Mouse (Mus musculus) neural tube, embryonic 12.5 days (tissue): ENCODE data around the gene Mill2. TPM values are rescaled to one million over a fixed set of nuclear protein-coding genes. Genes with fewer than 3 reads are reported as not detected.
A peak's percentile ranks its signal among the peaks of the same experiment; 100 is the strongest.

Experiments used
- ATAC-seq: fragments of 200-750 bp; cut with Nextera tagmentation; 2 replicates; pipeline ENCODE4 v1.8.0; 2017; ENCODE audit warnings: low read depth, mild to moderate bottlenecking, moderate TSS enrichment, moderate library complexity; ENCODE audit not compliant: low FRiP score
- H3K27ac ChIP-seq: fragments of 300-500 bp; sonication (generic); 2 replicates; pipeline ENCODE4 v1.5.1; 2016
- H3K27me3 ChIP-seq: fragments of 300-500 bp; sonication (generic); replicated peaks from 2 replicates; pipeline ENCODE4 v1.6.1; 2016; ENCODE audit warnings: mild to moderate bottlenecking
- H3K36me3 ChIP-seq: fragments of 300-500 bp; sonication (generic); 2 replicates; pipeline ENCODE4 v1.6.1; 2016; ENCODE audit warnings: mild to moderate bottlenecking
- H3K4me1 ChIP-seq: fragments of 300-500 bp; sonication (generic); 2 replicates; pipeline ENCODE4 v1.6.1; 2016
- H3K4me2 ChIP-seq: fragments of 300-500 bp; sonication (generic); replicated peaks from 2 replicates; pipeline ENCODE4 v1.6.1; 2016; ENCODE audit warnings: mild to moderate bottlenecking
- H3K4me3 ChIP-seq: fragments of 300-500 bp; sonication (generic); 2 replicates; pipeline ENCODE4 v1.5.1; 2016
- H3K9ac ChIP-seq: fragments of 300-500 bp; sonication (generic); 2 replicates; pipeline ENCODE4 v1.6.1; 2016; ENCODE audit warnings: mild to moderate bottlenecking
- H3K9me3 ChIP-seq: fragments of 300-500 bp; sonication (generic); 2 replicates; pipeline ENCODE4 v1.6.1; 2016; ENCODE audit warnings: mild to moderate bottlenecking
- WGBS: fragments of 180-500 bp; shearing (Covaris S2); methylation state at CpG from one replicate; pipeline ENCODE4 v1.1.7; 2016; 5-methylcytosine and 5-hydroxymethylcytosine counted together
- polyA plus RNA-seq: library from polyadenylated mRNA; unstranded; fragments of >200 nt; fragmentation: Nextera tagmentation; extraction: Ambion mirVana; gene quantifications from 2 replicates; pipeline ENCODE4 v1.2.1, GENCODE M21; 2016

Gene Mill2
- polyA plus RNA-seq, 1 experiment from 2014 or later, result 0.10 TPM

DNA sequence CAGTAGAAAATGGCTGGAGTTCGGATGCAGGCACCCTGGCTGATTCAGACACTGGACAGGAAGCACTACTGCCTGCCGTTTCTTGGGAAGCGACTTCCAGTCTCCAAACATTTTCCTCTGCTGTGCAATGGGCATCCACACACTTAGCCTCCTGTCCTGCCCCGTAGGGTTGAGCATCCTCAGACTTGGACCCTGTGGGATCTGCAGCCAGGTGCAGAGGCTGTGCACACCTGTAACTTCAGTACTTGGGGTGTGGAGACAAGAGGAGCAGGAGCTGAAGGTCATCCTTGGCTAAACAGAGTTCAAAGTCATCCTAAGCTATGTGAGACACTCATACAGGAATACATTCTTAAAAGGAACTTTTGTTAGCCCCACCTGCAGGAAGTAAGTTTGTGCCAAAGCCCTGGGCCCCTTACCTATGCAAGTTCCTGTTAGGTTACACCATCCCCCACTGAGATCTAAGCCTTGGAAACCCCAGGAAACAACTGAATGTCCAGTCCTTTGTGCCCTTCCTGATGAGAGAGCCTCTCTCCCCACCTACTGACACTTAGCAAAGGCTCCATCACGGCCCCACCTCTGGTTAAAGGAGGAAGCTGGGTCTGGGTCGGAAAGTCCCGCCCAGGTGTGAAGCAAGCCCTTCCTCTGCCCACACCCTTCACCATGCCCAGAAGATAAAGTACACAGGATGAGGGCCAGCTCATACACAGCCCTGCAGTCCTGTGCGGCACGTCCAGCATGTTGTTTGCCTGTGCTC lies 44.4 kb downstream of the Mill2 start:
- 58% methylated on average over 9 of the region's 9 CpGs for WGBS

DNA sequence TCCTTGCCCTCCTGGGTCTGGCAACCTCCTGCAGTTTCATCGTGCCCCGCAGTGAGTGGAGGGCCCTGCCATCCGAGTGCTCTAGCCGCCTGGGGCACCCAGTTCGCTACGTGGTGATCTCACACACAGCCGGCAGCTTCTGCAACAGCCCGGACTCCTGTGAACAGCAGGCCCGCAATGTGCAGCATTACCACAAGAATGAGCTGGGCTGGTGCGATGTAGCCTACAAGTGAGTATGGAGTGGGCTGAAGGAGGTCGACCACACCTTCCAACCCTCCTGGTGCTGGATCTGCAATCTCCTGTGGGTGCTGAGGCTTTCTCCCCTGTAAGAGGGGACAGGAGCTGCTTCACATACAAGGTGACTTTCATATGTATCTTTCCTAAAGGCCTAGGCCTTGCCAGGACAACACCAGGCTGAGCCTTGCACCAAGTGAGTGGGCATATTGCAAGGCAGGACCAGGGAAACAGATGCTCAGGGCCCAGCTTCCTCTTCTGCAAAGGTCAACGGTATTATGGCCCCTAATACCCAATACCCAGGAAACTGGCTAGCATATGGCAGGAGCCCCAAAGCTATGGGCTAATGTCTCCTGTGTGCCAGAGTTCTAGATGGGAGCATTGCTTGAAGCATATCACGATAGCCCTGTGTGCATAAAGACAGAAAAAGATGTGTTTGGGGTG lies 45.1 kb downstream of the Mill2 start:
- Histone ChIP-seq H3K9me3 (no peaks in the 10 kb centered on the region), H3K27me3 (no peaks in the 10 kb centered on the region), H3K4me2 (no peak overlapping the region), H3K36me3 (0 out of 2 replicates have a peak, but pooled peaks cover 3% of the 10 kb centered on the region), H3K4me1 (no peaks in the 10 kb centered on the region), H3K9ac (no peak overlapping the region), H3K27ac (no peak overlapping the region), H3K4me3 (no peak overlapping the region)
- no peak for ATAC-seq
- WGBS, result 54% methylated on average over 13 of the region's 13 CpGs

More for the DNA sequence above, 44.4 kb downstream of the Mill2 start:
- Histone ChIP-seq H3K9ac (no peak overlapping the region), H3K36me3 (no peaks in the 10 kb centered on the region), H3K27me3 (no peaks in the 10 kb centered on the region), H3K4me2 (no peak overlapping the region), H3K9me3 (no peaks in the 10 kb centered on the region), H3K4me3 (no peak overlapping the region), H3K27ac (no peak overlapping the region), H3K4me1 (no peaks in the 10 kb centered on the region)
- no peak for ATAC-seq

DNA sequence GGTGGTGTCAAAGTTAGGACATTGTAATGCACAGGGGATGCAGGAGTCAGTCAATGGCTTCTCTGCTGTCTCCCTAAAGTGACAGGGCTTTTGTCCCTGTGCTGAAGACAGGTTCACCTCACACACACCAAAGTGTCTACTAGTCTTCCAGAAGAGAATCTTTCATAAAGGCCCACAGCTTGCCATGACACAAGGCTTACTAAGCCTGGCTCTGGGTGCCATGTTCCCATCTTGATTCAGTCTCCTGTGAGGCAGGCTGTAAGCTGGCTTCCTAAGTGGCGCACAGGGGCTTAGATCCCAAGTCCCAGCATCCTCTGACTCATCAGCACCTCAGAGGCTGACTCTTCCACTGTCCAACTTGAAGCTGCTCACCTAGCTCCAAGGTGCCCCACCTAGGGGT lies 47.2 kb downstream of the Mill2 start:
- Histone ChIP-seq H3K27me3 (no peaks in the 10 kb centered on the region), H3K27ac (no peak overlapping the region), H3K4me3 (no peak overlapping the region), H3K4me2 (no peak overlapping the region), H3K36me3 (peaks cover 3% of the 10 kb centered on the region; the same call in 1 of the 2 replicates), H3K9ac (no peak overlapping the region), H3K9me3 (no peaks in the 10 kb centered on the region), H3K4me1 (no peaks in the 10 kb centered on the region)
- WGBS, result 93% methylated on average over 1 of the region's 1 CpGs
- ATAC-seq, result no peak

DNA sequence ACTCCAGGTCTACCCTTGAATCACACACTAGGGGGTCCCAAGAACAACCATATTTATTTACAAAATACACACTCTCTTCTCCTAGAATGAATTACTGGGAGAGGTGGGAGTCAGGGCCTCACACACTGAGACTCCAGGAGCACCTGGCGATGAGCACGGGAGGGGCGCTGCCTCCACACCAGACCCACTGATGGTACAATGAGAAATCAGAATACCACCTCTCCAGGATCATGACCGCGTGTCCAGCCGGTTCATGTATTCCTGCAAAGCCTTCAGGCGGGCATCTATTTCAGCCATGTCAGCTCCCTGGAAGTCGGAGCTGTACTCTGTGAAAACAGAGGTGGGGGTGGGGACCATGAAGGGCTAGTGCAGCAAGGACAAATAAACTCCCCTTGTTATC lies 51.1 kb downstream of the Mill2 start:
- Histone ChIP-seq H3K27me3 (peaks cover 14% of the 10 kb centered on the region), H3K9ac (no peak overlapping the region), H3K27ac (no peak overlapping the region), H3K4me3 (no peak overlapping the region), H3K36me3 (peaks cover 3% of the 10 kb centered on the region; the same call in 1 of the 2 replicates), H3K4me1 (peaks cover 19% of the 10 kb centered on the region), H3K9me3 (no peaks in the 10 kb centered on the region), H3K4me2 (no peak overlapping the region)
- 91% methylated on average over 8 of the region's 8 CpGs for WGBS
- no peak for ATAC-seq

DNA sequence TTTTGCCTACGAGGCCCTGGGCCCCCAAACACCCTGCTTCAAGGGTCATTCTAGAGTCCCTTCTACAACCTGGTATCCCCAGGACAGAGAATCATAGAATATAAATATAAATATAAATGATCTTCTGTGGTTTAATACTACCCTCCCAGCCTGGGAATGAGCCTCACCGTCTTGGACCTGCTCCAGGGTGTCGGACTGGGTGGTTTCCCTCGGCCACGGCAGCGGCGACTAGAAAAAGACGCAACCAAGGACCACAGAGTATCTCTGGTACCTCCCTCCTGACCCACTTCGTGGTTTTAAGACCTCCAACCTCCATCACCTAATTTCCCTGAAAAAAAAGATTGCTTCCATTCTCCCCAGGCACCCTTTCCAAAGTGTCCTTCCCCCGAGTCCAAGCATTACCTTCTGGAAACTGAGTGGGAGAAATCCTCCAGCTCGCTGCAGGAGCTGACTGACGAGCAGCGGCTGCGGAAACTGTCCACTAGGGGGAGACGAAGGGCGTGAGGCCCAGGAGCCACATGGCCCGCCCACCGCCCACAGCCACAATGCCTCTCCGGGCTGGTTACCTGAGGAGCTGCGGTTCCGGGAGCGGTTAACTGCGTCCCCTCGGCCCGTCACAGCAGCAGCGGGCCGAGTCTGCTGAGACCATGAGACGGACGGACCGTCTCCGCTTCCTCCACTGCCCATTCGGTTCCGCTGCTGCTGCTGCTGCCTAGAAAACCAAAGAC lies 52.3 kb downstream of the Mill2 start:
- H3K4me2 ChIP-seq, result peak overlapping the region; percentile 76
- peak overlapping the region; percentile 54 for H3K9ac ChIP-seq
- 22% methylated on average over 33 of the region's 33 CpGs for WGBS
- H3K4me1 ChIP-seq, result peaks cover 19% of the 10 kb centered on the region
- no peaks in the 10 kb centered on the region for H3K9me3 ChIP-seq
- peaks cover 14% of the 10 kb centered on the region for H3K27me3 ChIP-seq
- H3K36me3 ChIP-seq, result peaks cover 3% of the 10 kb centered on the region; the same call in 1 of the 2 replicates
- H3K4me3 ChIP-seq, result peak overlapping the region; percentile 40
- ATAC-seq, result peak; percentile 52
- H3K27ac ChIP-seq, result no peak overlapping the region

DNA sequence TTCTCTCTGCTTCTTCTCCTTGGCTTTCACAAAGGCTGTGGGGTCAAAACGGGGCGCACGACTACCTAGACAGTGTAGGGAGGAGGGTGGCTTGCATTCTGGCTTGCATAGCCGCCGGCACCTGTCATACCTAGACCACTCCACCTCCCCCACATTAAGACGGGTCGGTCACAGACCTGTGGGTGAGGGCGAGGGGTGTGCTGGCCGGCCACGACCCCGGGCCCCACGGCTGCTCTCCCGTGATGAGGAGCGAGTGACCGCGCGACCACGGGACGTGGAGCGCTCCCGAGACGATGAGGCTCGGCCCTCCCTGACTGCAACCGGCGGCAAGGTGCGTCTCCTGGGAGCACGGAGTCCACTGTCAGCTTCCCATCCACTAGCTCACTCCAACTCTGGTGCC lies 53.2 kb downstream of the Mill2 start:
- Histone ChIP-seq H3K4me3 (no peak overlapping the region; the same call in 1 of the 2 replicates), H3K27me3 (peaks cover 14% of the 10 kb centered on the region), H3K36me3 (peaks cover 3% of the 10 kb centered on the region; the same call in 1 of the 2 replicates), H3K9ac (0 out of 2 replicates have a peak overlapping the region, but pooled peaks have one; percentile 54), H3K27ac (no peak overlapping the region), H3K9me3 (no peaks in the 10 kb centered on the region), H3K4me2 (peak overlapping the region; percentile 76), H3K4me1 (peaks cover 19% of the 10 kb centered on the region)
- ATAC-seq, result peak; percentile 18; the same call in 1 of the 2 replicates
- 35% methylated on average over 27 of the region's 27 CpGs for WGBS

DNA sequence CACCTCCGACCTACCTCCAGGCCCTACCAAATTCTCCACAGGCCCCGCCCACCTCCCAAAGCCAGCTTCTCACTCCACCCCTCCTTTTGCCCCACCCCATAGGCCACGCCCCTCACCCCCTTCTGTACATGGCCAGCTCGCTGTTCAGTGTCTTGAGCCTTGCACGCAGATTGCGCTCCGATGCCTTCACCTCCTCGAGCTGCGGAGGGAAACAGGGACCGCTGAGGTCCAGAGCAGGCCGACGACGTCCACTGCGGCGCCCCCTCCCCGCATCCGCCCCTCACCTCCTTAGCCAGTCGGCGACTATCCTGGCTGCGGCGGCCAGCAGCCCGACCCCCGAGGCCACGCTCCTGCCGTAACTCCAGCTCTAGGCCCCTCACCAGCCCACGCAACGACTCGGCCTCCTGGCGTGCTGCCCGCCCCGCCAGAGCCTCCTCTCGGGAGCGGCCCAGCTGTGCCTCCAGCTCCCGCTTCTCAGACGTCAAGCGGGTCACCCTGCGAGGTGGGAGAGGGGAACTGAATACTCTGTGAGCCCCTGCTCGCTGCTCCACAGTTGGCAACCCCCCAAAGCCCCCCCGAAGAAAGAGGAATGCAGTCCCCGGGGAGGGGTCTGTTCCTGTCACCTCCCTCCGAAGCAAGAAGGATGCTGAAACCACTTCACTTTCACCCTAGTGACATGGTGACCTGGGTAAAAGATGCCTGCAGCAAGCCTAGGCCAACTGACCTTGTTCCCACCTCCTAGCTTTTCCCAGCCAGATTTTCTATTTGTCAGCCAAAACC lies 54.1 kb downstream of the Mill2 start:
- peak overlapping the region; percentile 58 for H3K9ac ChIP-seq
- peaks cover 4% of the 10 kb centered on the region; the same call in 1 of the 2 replicates for H3K36me3 ChIP-seq
- no peak overlapping the region for H3K27ac ChIP-seq
- under 1% methylated on average over 41 of the region's 41 CpGs for WGBS
- peak overlapping the region; percentile 32 for H3K4me3 ChIP-seq
- H3K9me3 ChIP-seq, result no peaks in the 10 kb centered on the region
- H3K4me1 ChIP-seq, result peaks cover 19% of the 10 kb centered on the region
- H3K4me2 ChIP-seq, result peak overlapping the region; percentile 76
- peaks cover 14% of the 10 kb centered on the region for H3K27me3 ChIP-seq
- 0 out of 2 replicates have a peak, but pooled peaks have one; percentile 14 for ATAC-seq

DNA sequence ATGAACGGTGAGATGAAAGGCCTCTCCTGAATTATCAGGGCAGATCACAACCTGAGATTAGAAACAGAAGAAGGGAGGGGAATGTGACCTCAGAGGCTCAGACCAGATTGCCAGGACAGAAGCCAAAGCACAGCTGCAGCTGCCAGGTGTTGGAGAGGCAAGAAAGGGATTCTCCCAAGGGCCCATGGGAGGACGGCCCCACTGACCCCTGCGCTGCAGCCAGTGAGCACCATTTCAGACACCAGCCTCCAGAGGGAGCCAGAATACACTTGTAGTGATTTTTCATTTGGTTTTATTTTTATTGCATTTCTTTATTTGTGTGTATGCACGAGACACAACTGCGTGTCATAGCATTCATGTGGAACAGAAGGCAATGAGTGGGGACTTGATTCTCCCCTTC lies 56.8 kb downstream of the Mill2 start:
- no peak overlapping the region for H3K27ac ChIP-seq
- no peak overlapping the region for H3K9ac ChIP-seq
- H3K27me3 ChIP-seq, result peaks cover 14% of the 10 kb centered on the region
- H3K4me3 ChIP-seq, result no peak overlapping the region
- peaks cover 18% of the 10 kb centered on the region; the same call in 1 of the 2 replicates for H3K36me3 ChIP-seq
- no peaks in the 10 kb centered on the region for H3K9me3 ChIP-seq
- 38% methylated on average over 5 of the region's 5 CpGs for WGBS
- no peak overlapping the region for H3K4me2 ChIP-seq
- ATAC-seq, result no peak
- H3K4me1 ChIP-seq, result peaks cover 19% of the 10 kb centered on the region

DNA sequence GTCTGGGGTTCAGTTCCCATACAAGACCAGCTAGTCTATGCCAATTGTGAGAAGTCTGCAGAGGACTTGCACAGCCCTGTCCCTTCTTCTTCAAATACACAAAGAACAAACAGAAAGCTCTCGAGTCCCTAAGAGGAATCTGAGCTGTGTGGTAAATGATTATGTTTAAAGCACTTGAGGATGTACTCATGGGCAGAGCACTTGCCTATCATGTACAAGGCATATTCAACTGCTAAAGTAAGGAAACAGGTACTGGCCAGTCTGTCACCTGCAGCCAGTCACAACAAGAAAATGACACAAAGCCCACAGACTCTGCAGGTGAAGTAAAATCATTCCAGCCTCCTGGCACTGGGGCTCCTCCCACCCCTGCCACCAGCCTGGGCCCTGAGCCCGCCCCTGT lies 60.7 kb downstream of the Mill2 start:
- no peaks in the 10 kb centered on the region for H3K9me3 ChIP-seq
- H3K27me3 ChIP-seq, result no peaks in the 10 kb centered on the region
- H3K4me2 ChIP-seq, result no peak overlapping the region
- 92% methylated on average over 2 of the region's 2 CpGs for WGBS
- ATAC-seq, result no peak
- no peak overlapping the region for H3K27ac ChIP-seq
- H3K9ac ChIP-seq, result no peak overlapping the region
- H3K36me3 ChIP-seq, result peaks cover 27% of the 10 kb centered on the region; the same call in 1 of the 2 replicates
- no peak overlapping the region for H3K4me3 ChIP-seq
- no peaks in the 10 kb centered on the region for H3K4me1 ChIP-seq

DNA sequence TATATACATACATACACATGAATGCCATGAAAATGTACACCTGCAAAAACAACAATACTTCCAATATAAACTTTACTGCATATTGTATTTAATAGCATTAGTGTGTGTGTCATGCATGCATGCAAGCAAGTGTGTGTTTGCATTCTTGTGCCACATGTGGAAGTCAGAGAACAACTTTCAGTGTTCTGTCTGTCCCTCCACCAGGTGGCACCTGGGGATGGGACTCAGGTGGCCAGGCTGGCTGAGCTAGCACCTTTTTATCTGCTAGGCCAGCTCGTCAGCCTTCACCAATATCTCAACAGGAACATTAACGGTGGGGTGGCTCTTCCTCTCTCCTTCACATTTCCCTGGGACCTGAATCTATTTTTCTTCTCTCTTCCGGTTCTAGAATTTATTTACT lies 62.7 kb downstream of the Mill2 start:
- Histone ChIP-seq H3K27ac (no peak overlapping the region), H3K9me3 (no peaks in the 10 kb centered on the region), H3K36me3 (peaks cover 27% of the 10 kb centered on the region; the same call in 1 of the 2 replicates), H3K4me2 (no peak overlapping the region), H3K4me1 (no peaks in the 10 kb centered on the region), H3K9ac (no peak overlapping the region), H3K4me3 (no peak overlapping the region), H3K27me3 (no peaks in the 10 kb centered on the region)
- ATAC-seq, result no peak
- 81% methylated on average over 3 of the region's 3 CpGs for WGBS

DNA sequence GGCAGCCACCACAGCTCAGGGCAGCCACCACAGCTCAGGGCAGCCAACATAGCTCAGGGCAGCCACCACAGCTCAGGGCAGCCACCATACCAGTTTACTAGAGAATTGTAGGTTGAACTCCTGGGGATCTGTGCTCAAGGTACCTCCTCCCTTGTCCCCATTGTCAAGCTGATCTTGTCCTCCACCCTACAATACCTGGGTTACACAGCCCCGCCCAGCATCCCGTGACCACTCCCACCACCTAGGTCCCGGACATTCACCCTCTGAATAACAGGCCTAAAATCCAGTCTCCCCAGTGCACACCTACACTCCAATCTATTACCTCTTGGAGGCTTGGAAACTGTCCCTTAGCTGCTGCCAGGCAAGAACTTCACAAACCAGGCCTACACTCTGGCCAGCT lies 65.2 kb downstream of the Mill2 start:
- peaks cover 12% of the 10 kb centered on the region; the same call in 1 of the 2 replicates for H3K4me1 ChIP-seq
- H3K4me2 ChIP-seq, result no peak overlapping the region
- H3K27me3 ChIP-seq, result no peaks in the 10 kb centered on the region
- no peak overlapping the region for H3K9ac ChIP-seq
- WGBS, result 77% methylated on average over 3 of the region's 3 CpGs
- H3K9me3 ChIP-seq, result no peaks in the 10 kb centered on the region
- peaks cover 16% of the 10 kb centered on the region; the same call in 1 of the 2 replicates for H3K36me3 ChIP-seq
- no peak overlapping the region for H3K4me3 ChIP-seq
- no peak for ATAC-seq
- H3K27ac ChIP-seq, result no peak overlapping the region
